Mouse (Mus musculus) heart, embryonic 12.5 days (tissue): ENCODE results near the gene Fam166b. TPM values are rescaled to one million over a fixed set of nuclear protein-coding genes. Genes with fewer than 3 reads are reported as not detected.
A peak's percentile ranks its signal among the peaks of the same experiment; 100 is the strongest.

Source experiments
- ATAC-seq: fragments of 200-750 bp; cut with Nextera tagmentation; 2 replicates; pipeline ENCODE4 v1.8.0; 2017; ENCODE audit warnings: moderate TSS enrichment, moderate library complexity; ENCODE audit not compliant: insufficient number of reproducible peaks, low FRiP score
- H3K27ac ChIP-seq: fragments of 300-500 bp; sonication (generic); 2 replicates; pipeline ENCODE4 v1.5.1; 2016; ENCODE audit warnings: mild to moderate bottlenecking, moderate library complexity; ENCODE audit not compliant: poor library complexity, severe bottlenecking
- H3K27me3 ChIP-seq: fragments of 300-500 bp; sonication (generic); replicated peaks from 2 replicates; pipeline ENCODE4 v1.6.1; 2016; ENCODE audit warnings: mild to moderate bottlenecking, moderate library complexity
- H3K36me3 ChIP-seq: fragments of 300-500 bp; sonication (generic); 2 replicates; pipeline ENCODE4 v1.6.1; 2016; ENCODE audit warnings: mild to moderate bottlenecking, moderate library complexity
- H3K4me1 ChIP-seq: fragments of 300-500 bp; sonication (generic); replicated peaks from 2 replicates; pipeline ENCODE4 v1.6.1; 2016; ENCODE audit warnings: mild to moderate bottlenecking
- H3K4me2 ChIP-seq: fragments of 300-500 bp; sonication (generic); 2 replicates; pipeline ENCODE4 v1.6.1; 2016; ENCODE audit warnings: mild to moderate bottlenecking, moderate library complexity
- H3K4me3 ChIP-seq: fragments of 300-500 bp; sonication (generic); 2 replicates; pipeline ENCODE4 v1.5.1; 2016; ENCODE audit warnings: mild to moderate bottlenecking
- H3K9ac ChIP-seq: fragments of 300-500 bp; sonication (generic); 2 replicates; pipeline ENCODE4 v1.6.1; 2016; ENCODE audit warnings: mild to moderate bottlenecking, moderate library complexity
- H3K9me3 ChIP-seq: fragments of 300-500 bp; sonication (generic); replicated peaks from 2 replicates; pipeline ENCODE4 v1.6.1; 2016; ENCODE audit warnings: mild to moderate bottlenecking, moderate library complexity
- WGBS: fragments of 180-500 bp; shearing (Covaris S2); methylation state at CpG from one replicate; pipeline ENCODE4 v1.1.7; 2016; 5-methylcytosine and 5-hydroxymethylcytosine counted together
- polyA plus RNA-seq: library from polyadenylated mRNA; unstranded; fragments of >200 nt; fragmentation: Nextera tagmentation; extraction: Ambion mirVana; gene quantifications from 2 replicates; pipeline ENCODE4 v1.2.1, GENCODE M21; 2016

Gene Fam166b
- polyA plus RNA-seq, 1 experiment from 2014 or later = not detected

DNA sequence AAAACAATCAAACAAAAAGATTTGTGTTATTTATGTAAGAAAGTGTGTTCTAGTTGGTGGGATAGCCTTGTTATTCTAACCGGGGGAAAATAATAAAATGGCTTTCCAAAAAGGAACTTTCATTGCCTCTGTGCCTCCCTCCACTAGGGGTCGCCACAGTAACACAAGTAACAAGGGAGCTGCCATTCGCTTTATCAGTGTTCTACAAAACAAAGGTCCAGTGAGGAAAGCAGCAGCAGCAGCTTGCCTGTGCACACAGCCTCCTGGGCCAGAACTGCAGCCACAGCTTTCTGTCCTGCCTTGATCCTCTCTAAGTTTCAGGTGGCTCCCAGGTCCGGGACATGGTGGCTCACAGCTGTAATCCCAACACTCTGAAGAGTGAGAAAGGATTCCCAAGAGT is 2.8 kb upstream of the Fam166b start:
- Histone ChIP-seq H3K9me3 (no peaks in the 10 kb centered on the region), H3K27ac (no peak overlapping the region), H3K36me3 (peaks cover under 1% of the 10 kb centered on the region; the same call in 1 of the 2 replicates), H3K4me2 (no peak overlapping the region; the same call in 1 of the 2 replicates), H3K27me3 (peaks cover 26% of the 10 kb centered on the region), H3K4me1 (peaks cover 18% of the 10 kb centered on the region), H3K4me3 (no peak overlapping the region), H3K9ac (no peak overlapping the region)
- 10% methylated on average over 4 of the region's 4 CpGs for WGBS
- ATAC-seq = peak; percentile 52; the same call in 1 of the 2 replicates

DNA sequence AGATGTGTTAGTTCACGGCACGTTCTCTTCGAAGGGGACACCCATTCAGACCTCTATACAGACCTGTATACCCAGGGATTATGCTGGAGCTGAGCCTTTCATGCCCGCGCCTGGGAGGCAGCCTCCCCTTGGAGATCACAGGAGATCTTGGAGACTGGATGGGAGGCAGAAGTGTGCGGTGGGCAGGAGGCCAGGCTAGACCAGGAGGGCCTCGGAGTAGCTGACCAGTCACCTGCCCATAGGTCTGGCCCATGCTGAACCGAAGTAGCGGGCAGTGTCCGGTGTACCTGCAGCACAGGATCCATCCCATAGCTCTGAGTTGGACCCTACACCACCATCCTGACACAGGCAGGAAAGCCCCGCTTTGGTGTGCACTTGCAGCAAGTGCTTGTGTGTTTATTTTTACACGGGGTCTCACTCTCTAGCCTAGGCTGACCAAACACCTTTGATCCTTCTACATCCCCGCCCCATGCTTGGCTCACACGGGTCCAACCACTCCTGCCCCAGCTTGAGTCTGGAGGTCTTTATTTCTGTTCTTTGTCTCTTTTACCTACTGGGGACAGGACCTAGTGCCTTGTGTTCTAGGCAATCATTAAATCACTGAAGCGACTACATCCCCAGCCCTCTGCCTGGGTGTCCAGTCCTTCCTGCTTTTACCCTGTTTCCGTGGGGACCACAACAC is 613 bp downstream of the Fam166b start:
- Histone ChIP-seq H3K4me2 (peak overlapping the region; percentile 53), H3K4me3 (no peak overlapping the region), H3K36me3 (peaks cover 34% of the 10 kb centered on the region), H3K27ac (no peak overlapping the region), H3K9me3 (no peaks in the 10 kb centered on the region), H3K4me1 (peaks cover 30% of the 10 kb centered on the region), H3K9ac (0 out of 2 replicates have a peak overlapping the region, but pooled peaks have one; percentile 57), H3K27me3 (peaks cover 60% of the 10 kb centered on the region)
- WGBS = 33% methylated on average over 16 of the region's 16 CpGs
- ATAC-seq = peak; percentile 16; the same call in 1 of the 2 replicates

DNA sequence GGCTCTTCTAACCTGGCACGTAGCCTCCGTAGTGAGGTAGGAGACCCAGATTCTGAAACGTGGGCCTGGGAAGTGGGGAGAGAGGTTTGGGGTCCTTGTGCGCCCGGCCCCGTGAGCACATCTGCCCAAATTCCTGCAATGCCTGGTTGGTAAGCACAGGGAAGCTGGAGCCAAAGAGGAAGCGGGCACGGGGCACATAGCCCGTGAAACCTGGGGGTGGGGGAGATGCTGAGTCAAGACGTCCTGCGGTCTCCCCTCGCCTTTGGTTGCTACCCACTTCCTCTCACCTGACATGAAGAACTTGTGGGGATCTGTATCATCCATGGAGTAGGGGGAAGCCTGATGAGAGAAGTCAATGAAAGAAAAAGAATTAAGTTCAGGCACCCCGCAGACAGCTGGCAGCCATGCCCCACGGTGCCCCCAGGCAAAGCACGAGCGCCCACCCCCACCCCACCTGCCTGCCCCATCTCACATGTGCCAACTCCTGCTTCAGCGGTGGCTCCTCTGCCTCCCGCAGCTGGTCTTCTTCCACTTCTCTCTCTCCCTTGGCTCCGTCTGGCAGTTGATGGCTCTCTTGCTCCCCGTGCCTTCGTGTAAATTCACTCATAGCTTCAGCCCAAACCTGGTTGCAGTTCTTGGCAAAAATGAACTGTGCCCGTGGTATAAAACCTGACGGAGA is 1.3 kb downstream of the Fam166b start:
- Histone ChIP-seq H3K4me2 (peak overlapping the region; percentile 9; the same call in 1 of the 2 replicates), H3K9ac (0 out of 2 replicates have a peak overlapping the region, but pooled peaks have one; percentile 21)
- ATAC-seq = no peak

DNA sequence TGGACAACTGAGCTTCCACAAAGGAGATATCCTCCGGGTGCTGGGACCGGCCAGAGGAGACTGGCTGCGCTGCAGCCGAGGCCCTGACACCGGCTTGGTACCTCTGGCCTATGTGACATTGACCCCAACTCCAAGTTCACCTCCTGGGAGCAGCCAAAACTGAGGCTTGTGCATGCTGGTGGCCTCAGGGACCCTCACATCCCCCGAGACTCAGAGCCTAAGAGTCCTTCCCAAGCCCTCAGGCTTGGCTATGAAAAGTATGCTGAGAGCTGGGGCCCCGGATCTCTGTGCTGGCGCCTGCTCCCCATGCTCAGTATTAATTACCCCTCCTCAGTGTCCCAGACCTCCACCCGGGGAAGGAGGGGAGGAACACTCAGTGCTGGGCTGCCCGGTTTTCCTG is 2.4 kb downstream of the Fam166b start:
- no peak overlapping the region for H3K9ac ChIP-seq
- no peak for ATAC-seq
- no peak overlapping the region for H3K4me3 ChIP-seq
- no peak overlapping the region for H3K4me2 ChIP-seq
- no peaks in the 10 kb centered on the region for H3K9me3 ChIP-seq
- H3K27ac ChIP-seq = no peak overlapping the region
- peaks cover 30% of the 10 kb centered on the region for H3K4me1 ChIP-seq
- WGBS = 60% methylated on average over 10 of the region's 10 CpGs
- peaks cover 53% of the 10 kb centered on the region for H3K36me3 ChIP-seq
- H3K27me3 ChIP-seq = peaks cover 63% of the 10 kb centered on the region

More for the DNA sequence above, 1.3 kb downstream of the Fam166b start:
- H3K27me3 ChIP-seq = peaks cover 63% of the 10 kb centered on the region
- H3K4me3 ChIP-seq = no peak overlapping the region
- whole genome bisulfite sequencing = 26% methylated on average over 23 of the region's 23 CpGs
- H3K36me3 ChIP-seq = peaks cover 41% of the 10 kb centered on the region
- no peak overlapping the region for H3K27ac ChIP-seq
- H3K9me3 ChIP-seq = no peaks in the 10 kb centered on the region
- peaks cover 30% of the 10 kb centered on the region for H3K4me1 ChIP-seq

DNA sequence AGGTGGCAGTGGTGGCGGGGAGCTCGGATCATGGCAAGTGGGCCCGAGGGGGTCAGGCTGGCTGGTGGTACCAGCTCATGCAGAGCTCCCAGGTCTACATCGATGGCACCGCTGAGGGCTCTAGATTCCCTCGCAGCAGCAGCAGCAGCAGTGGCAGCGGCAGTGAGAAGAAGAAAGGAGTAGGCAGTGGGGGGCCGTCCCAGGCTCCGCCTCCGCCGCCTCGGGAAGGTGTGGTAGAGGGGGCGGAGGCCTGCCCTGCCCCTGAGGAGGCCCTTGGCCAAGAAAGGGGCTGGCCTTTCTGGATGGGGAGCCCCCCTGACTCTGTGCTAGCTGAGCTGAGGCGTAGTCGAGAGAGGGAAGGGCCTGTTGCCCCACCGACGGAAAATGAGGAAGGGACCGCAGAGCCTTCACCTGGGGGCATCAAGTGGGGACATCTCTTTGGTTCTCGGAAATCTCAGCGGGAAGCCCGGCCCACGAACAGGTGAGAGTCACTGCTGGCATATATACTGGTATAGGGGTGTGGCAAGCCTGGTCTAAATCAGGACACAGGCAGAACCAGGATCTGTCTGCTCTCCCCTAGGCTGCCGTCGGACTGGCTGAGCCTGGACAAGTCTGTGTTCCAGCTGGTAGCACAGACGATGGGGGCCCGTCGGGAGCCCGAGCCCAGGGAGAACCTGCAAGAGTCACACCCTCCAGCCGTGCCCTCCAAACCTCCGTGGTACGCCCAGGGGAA is 3.1 kb downstream of the Fam166b start:
- H3K9me3 ChIP-seq = no peaks in the 10 kb centered on the region
- peaks cover 30% of the 10 kb centered on the region for H3K4me1 ChIP-seq
- peaks cover 55% of the 10 kb centered on the region for H3K36me3 ChIP-seq
- 36% methylated on average over 31 of the region's 31 CpGs for WGBS
- H3K4me2 ChIP-seq = peak overlapping the region; percentile 46; the same call in 1 of the 2 replicates
- peak overlapping the region; percentile 50; the same call in 1 of the 2 replicates for H3K9ac ChIP-seq
- no peak overlapping the region for H3K27ac ChIP-seq
- H3K27me3 ChIP-seq = peaks cover 63% of the 10 kb centered on the region
- no peak for ATAC-seq
- no peak overlapping the region for H3K4me3 ChIP-seq

DNA sequence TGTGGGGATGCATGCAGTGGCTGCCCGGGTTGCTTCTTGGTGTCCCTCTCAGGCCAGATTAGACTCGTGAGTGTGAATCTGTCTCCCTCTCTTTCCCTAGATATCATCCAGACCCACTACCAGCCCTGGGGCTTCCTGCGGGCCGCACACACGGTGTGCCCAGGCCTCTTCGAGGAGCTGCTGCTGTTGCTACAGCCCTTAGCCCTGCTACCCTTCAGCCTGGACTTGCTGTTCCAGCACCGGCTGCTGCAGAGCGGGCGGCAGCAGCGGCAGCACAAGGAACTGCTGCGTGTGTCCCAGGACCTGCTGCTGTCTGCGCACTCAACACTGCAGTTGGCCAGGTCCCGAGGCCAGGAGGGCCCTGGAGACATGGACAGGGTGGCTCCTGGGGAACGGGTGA is 3.7 kb downstream of the Fam166b start:
- Histone ChIP-seq H3K4me3 (no peak overlapping the region), H3K27ac (no peak overlapping the region), H3K4me1 (peaks cover 31% of the 10 kb centered on the region), H3K27me3 (peaks cover 62% of the 10 kb centered on the region), H3K9ac (peak overlapping the region; percentile 50; the same call in 1 of the 2 replicates), H3K4me2 (peak overlapping the region; percentile 46; the same call in 1 of the 2 replicates), H3K9me3 (no peaks in the 10 kb centered on the region), H3K36me3 (peaks cover 55% of the 10 kb centered on the region)
- no peak for ATAC-seq
- 29% methylated on average over 14 of the region's 14 CpGs for WGBS

DNA sequence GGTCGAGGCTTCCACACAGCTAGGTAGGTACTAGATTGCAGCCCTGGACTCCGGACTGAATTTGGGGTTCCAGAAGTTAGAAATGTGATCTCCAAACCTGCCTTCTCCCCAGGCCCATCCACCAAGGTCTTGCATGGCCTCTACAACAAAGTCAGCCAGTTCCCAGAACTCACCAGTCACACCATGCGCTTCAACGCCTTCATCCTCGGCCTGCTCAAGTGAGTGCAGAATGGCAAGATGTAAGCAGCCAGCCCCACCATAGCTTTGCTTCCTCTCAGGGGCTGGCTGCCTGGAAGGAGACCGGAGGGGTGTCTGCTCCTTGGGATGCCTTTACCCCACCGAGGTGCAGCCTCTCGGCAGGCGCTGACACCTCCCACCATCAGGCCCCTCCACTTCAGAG is 4.9 kb downstream of the Fam166b start:
- Histone ChIP-seq H3K4me3 (no peak overlapping the region), H3K36me3 (peaks cover 55% of the 10 kb centered on the region), H3K4me2 (no peak overlapping the region), H3K27me3 (peaks cover 54% of the 10 kb centered on the region), H3K4me1 (peaks cover 36% of the 10 kb centered on the region), H3K27ac (no peak overlapping the region), H3K9ac (no peak overlapping the region), H3K9me3 (no peaks in the 10 kb centered on the region)
- ATAC-seq = no peak
- 77% methylated on average over 9 of the region's 9 CpGs for WGBS

DNA sequence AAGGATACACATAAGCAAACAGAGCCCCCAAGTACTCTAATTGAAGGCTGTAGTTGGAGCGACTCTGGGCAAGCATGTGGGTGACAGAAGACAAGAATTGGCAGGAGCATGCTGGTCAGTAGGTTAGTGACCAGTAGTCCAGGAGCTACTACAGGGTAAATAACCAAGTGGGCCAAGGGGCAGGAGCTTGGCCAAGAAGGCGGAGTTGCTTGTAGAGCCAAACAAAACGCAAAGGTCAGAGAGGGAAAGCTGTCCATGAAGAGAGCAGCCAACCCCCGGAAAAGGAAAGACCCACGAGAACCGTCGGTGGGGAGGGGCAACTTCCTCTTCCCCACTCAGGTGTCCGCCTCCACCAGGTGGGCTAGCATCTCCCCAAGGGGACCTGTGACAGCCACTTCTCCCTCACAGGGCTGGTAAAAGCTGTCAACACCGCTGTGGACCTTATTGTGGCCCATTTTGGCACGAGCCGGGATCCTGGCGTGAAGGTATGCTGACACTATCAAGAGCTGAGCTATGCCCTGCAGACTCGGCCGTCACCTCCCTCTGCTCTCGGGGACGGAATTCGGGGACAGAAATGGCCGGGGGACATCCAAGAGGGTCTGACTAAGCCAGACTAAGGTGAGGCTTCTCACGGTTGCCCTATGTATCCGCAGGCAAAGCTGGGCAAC is 5.5 kb downstream of the Fam166b start:
- H3K36me3 ChIP-seq = peaks cover 59% of the 10 kb centered on the region
- ATAC-seq = no peak
- no peak overlapping the region for H3K4me2 ChIP-seq
- H3K9me3 ChIP-seq = no peaks in the 10 kb centered on the region
- 81% methylated on average over 20 of the region's 20 CpGs for WGBS
- H3K9ac ChIP-seq = no peak overlapping the region
- no peak overlapping the region for H3K4me3 ChIP-seq
- peaks cover 54% of the 10 kb centered on the region for H3K27me3 ChIP-seq
- H3K27ac ChIP-seq = no peak overlapping the region
- peaks cover 34% of the 10 kb centered on the region for H3K4me1 ChIP-seq

DNA sequence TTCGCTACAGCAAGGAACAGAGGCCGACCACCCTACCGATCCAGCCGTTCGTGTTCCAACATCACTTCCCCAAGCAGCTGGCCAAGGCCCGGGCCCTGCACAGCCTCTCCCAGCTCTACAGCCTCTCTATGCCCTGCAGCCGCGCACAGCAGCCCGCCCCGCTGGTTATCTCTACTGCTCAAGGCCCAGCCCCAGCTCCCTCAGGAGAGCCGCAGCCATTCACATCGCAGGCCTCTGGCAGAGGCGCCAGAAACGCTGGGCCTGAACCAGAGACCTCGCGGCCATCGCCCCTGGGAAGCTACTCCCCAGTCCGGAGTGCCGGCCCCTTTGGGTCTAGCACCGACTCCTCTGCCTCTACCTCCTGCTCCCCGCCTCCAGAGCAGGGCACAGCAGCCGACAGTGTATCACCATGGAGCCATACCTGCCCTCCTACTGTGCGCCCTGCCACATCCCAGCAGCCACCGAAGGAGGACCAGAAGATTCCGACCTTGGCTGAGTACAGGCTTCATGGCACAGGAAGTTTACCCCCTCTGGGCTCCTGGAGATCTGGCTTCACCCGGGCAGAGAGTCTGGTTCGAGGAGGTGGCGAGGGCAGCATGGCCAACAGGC is 7.2 kb downstream of the Fam166b start:
- 63% methylated on average over 28 of the region's 28 CpGs for WGBS
- H3K4me1 ChIP-seq = peaks cover 40% of the 10 kb centered on the region
- no peak overlapping the region for H3K27ac ChIP-seq
- peaks cover 65% of the 10 kb centered on the region for H3K36me3 ChIP-seq
- no peak overlapping the region for H3K9ac ChIP-seq
- no peak overlapping the region for H3K4me3 ChIP-seq
- no peaks in the 10 kb centered on the region for H3K9me3 ChIP-seq
- no peak overlapping the region for H3K4me2 ChIP-seq
- H3K27me3 ChIP-seq = peaks cover 37% of the 10 kb centered on the region
- ATAC-seq = no peak

DNA sequence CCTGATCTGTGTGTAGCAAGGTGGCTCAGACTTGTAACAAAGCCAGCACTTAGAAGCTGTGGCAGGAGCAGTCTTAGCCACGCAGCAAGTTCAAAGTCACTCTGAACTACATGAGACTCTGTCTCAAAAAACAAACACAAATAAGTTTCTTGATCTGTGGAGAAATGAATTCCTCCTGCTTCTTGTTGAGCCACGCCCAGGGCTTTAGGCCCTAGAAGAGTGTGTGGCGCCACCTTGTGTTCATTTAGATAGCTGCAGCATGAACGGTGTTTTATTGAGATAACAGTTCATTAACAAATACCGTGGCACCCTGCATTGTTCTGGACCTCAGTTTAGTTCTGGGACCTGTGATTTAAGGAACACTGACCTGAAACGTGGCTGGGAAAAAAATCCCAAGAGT is 8.6 kb downstream of the Fam166b start:
- peaks cover 23% of the 10 kb centered on the region for H3K27me3 ChIP-seq
- no peak overlapping the region for H3K4me3 ChIP-seq
- peaks cover 32% of the 10 kb centered on the region for H3K4me1 ChIP-seq
- ATAC-seq = no peak
- H3K27ac ChIP-seq = no peak overlapping the region
- H3K9me3 ChIP-seq = no peaks in the 10 kb centered on the region
- 5% methylated on average over 6 of the region's 6 CpGs for WGBS
- no peak overlapping the region for H3K9ac ChIP-seq
- peaks cover 65% of the 10 kb centered on the region for H3K36me3 ChIP-seq
- H3K4me2 ChIP-seq = no peak overlapping the region
